Mouse (Mus musculus) megakaryocyte, embryonic 14.5 days (primary cell): ENCODE results near the gene Ffar1.

Experiments
- FLI1 ChIP-seq: IDR thresholded peaks from 2 replicates; pipeline ENCODE4 v1.6.1; 2012; ENCODE audit warnings: low read length, inconsistent platforms, mixed read lengths
- GATA1 ChIP-seq: IDR thresholded peaks from 3 replicates; pipeline ENCODE4 v1.6.1; 2012; ENCODE audit warnings: mixed read lengths, low read length, inconsistent platforms, borderline replicate concordance

- TF ChIP-seq GATA1 (no peak), FLI1 (no peak)
These were observed 30.4 kb upstream of the Ffar1 start for GRCm38 (mm10) chr7:30891746-30892145.
